Mouse (Mus musculus): Measurements from ENCODE around the gene Fance. TPM values are rescaled to one million over a fixed set of nuclear protein-coding genes. Genes with fewer than 3 reads are reported as not detected.
"Not testable (repeated sequence)": the region's sequence is repeated elsewhere in the genome, so short reads cannot be mapped to it uniquely, and the experiment has no call there.

Gene Fance
- total RNA-seq, 2 experiments from 2014 or later = 21.5 to 26.1 TPM

DNA sequence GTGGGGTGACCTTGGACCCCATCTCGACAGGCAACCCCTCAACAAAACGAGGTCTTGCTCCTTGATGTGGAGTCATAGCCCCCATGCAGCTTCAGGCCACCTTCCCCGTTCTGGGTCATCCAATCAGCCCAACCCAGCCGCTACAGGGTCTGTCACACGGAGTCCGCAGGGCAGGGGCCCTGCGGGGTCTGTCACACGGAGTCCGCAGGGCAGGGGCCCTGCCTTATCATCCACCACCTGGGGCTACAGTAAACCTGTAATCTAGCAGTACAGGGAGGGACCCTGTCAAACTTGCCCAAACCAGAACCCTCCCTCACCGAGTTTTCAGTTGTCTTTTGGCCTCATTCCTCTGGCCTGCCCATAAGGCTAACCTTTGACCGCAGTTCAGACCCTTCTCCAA, 38.7 kb downstream of the Fance start:
- intact Hi-C loops (cut with DNase I) = no loop called here
- TF ChIP-seq CTCF (IDR thresholded peaks at IDR 0.05) = no peak
- no peak overlapping the region for H3K27ac ChIP-seq
- no peak for DNase-seq (ENCODE audit: extremely low spot score in 1 of 2, low spot score in 2 of 2)
- H3K4me3 ChIP-seq = no peak overlapping the region

DNA sequence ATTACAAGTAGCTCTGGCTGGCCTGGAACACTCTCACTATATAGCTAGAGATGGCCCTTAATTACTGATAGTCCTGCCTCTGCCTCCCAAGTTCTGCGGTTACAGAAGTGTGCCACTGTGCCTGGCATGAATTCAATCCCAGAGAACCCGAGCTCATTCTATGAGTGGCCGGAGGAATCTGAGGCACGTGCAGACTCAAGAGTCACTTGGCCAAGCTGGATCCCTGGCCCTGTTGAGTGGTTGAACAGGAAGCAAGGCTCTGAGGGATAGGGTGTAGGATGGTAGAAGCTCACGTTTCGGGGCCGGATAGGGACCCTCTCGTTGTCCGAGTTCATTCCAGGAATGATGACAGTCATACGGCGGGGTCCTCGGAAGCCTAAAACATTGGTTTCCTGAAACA, 42.6 kb downstream of the Fance start:
- no peak for TF ChIP-seq CTCF (IDR thresholded peaks at IDR 0.05)
- intact Hi-C loops (cut with DNase I) = no loop called here
- no peak overlapping the region for H3K27ac ChIP-seq
- DNase-seq (ENCODE audit: extremely low spot score in 1 of 2, low spot score in 2 of 2) = no peak
- H3K4me3 ChIP-seq = no peak overlapping the region

DNA sequence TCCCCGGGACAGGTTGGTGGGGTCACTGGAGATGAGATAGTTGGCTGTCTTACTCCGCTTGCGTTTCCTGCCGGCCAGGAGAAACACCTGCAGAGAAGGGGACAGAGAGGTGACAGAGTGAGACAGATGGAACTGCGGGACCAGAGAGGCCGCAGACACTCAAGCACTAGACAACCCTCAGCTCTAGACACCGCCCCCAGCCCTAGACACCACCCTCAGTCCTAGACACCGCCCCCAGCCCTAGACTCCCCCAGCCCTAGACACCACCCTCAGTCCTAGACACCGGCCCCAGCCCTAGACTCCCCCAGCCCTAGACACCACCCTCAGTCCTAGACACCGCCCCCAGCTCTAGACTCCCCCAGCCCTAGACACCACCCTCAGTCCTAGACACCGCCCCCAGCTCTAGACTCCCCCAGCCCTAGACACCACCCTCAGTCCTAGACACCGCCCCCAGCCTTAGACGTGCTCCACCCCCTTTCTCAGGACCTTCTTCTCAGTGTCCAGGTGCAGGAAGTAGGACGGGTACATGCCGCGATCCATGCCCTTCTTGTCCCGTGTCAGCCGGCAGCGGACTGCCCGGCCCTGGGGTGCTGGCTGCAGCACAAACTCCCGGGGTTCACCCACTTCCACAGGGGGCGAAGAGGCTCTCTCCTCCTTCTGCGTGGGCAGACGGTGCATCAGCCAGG, 45.4 kb downstream of the Fance start:
- intact Hi-C loops (cut with DNase I); H3K27ac ChIP-seq; H3K4me3 ChIP-seq; DNase-seq (ENCODE audit: extremely low spot score in 1 of 2, low spot score in 2 of 2): not testable (repeated sequence)

DNA sequence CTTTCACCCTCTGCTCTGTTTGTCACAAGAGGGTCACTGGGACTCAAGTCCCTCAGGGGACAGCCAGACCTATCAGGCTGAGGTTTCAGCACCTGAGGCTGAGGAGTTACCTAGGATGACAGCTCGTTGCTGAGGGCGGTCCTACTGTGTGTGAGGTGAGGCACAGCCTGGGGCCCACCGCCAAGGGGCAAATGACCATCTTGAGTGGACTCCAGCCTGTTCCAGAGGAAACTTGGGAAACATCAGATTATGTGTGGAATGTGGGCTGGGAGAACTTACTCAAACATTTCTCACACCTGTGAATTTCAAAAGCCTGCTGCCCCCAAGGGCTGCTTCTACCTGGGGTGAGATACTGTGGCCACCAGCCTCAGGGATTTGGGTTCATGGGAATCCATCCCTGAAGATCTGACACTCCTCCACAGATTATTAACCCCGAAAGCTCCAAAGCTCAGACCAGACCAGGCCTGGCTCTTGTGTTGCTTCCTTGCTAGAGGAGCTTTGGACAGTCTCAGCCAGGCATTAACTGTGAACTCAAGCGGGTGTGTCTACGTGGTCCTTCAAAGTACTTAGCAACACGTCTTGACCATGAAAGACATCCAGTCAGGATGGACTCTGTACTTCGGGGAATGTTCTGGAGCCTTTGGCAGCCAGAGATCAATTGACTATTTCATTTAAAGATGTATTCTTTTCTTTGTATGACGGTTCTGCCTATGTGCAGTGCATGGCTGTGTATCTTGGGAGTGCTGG, 47.4 kb downstream of the Fance start:
- Histone ChIP-seq H3K4me3 (no peak overlapping the region), H3K27ac (no peak overlapping the region)
- no peak for DNase-seq (ENCODE audit: extremely low spot score in 1 of 2, low spot score in 2 of 2)
- intact Hi-C loops (cut with DNase I) = no loop called here
- no peak for TF ChIP-seq CTCF (IDR thresholded peaks at IDR 0.05)

DNA sequence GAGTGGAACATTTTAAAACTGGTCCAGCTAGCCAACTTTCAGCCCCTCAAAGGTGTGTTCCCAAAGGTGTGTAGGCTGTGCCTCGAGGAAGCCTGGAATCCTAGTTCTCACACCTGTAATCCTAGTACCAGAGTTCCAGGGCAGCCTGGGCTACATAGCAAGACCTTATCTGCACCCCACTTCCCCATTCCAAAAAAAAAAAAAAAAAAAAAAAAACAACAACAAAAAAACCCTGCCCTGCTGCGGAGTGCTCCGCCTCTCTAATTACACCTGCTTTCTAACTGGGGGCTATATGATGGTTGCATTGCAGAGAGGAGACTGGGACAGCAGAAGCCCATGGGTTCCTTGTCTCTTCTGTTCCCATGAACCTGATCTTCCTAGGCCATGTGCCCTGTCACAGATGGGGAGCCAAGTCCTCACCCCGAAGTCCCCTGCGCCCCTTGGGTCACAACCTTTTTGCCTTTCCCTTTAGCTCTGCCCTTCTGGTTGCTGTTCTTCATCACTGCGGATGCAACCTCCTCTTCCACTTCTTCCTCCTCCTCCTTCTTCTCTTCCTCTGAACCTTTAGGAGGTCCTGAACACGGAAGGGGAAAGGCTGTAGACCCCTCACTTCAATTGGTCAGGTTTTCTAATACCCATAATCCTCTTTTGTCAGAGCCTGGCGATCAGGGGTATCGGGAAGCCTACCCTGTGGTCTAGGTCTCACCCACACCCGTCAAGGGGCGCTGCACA, 48.8 kb downstream of the Fance start:
- intact Hi-C loops (cut with DNase I) = no loop called here
- Histone ChIP-seq H3K4me3 (no peak overlapping the region), H3K27ac (no peak overlapping the region)
- no peak for DNase-seq (ENCODE audit: extremely low spot score in 1 of 2, low spot score in 2 of 2)
- TF ChIP-seq CTCF (IDR thresholded peaks at IDR 0.05) = no peak

DNA sequence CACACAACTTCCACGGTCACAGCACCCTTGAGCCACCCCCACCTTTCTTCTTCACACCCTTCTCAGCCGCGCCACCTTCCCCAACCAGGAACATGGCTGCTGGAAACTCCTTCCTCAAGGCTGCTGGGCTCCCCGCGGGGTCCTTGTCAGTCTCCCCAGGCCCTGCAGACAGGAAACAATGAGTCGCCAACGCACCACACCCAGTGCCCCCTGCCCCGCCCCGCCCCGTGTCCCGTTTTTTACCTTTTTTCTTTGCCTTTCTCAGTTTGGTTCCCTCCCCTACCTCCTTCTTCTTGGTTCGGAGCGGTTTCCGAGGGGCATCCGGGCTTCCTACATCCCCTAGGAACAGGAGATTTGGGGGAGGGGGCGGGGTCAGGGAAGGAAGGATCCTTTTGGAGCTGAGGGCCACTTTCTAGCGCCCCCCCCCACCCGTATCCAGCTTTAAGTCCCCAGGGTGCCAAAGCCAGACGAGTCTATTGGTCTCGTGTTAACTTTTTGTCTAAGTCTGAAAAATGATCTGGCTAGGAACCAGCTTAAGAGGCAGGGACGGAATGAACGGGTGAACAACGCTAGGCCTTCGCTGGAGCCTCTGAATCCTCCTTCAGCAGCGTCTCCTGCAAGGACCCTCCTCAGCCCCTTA, 49.5 kb downstream of the Fance start:
- no peak overlapping the region for H3K4me3 ChIP-seq
- DNase-seq (ENCODE audit: extremely low spot score in 1 of 2, low spot score in 2 of 2) = no peak
- H3K27ac ChIP-seq = no peak overlapping the region
- intact Hi-C loops (cut with DNase I) = no loop called here
- no peak for TF ChIP-seq CTCF (IDR thresholded peaks at IDR 0.05)

DNA sequence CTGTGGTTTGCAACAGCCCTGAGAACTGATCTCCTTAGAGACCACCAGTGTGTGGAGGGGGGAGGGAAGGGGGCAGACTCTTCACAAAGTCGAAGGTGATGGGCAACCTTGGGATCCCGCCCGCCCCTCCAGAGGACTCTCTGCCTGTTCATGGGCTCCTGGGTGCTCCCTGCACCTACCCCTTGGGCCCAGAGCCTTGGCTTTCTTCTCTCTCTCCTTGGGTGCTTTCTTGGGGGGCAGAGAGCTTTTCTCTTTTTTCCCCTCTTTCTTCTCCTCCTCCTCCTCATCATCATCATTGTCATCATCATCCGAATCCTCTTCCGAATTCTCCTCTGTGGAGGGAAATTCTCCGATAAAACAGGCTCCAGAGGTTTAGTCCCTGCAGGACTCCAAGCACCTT, 50.2 kb downstream of the Fance start:
- Histone ChIP-seq H3K27ac (no peak overlapping the region), H3K4me3 (no peak overlapping the region)
- intact Hi-C loops (cut with DNase I) = no loop called here
- DNase-seq (ENCODE audit: extremely low spot score in 1 of 2, low spot score in 2 of 2) = no peak
- no peak for TF ChIP-seq CTCF (IDR thresholded peaks at IDR 0.05)

DNA sequence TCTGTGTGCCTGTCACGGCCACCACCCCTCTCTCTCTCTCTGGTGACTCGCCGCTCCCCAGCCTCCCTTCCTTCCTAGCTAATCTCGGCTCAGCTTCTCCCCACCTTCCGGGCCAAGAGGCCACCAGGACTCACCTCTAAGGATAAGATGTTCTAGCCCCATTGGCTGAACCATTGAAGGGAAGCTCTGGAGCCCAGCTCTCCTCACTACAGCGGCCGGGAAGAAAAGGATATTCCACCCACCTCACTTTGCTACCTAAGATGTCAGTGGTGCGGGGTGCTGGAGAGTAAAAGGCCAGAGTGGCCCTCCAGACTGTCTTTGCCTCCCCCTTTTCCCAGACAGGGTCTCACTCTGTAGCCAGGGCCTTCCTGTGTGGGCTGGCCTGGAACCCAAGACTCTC, 51.8 kb downstream of the Fance start, which contains the start of gene Tulp1:
Gene Tulp1, minus strand, starts transcription at position 101 of the 400 bp plus-strand sequence.
- Histone ChIP-seq H3K4me3 (no peak within 1 kb of the TSS), H3K27ac (no peak within 1 kb of the TSS)
- intact Hi-C loops (cut with DNase I) = no loop called here
- DNase-seq (ENCODE audit: extremely low spot score in 1 of 2, low spot score in 2 of 2) = no peak
- TF ChIP-seq CTCF (IDR thresholded peaks at IDR 0.05) = no peak

DNA sequence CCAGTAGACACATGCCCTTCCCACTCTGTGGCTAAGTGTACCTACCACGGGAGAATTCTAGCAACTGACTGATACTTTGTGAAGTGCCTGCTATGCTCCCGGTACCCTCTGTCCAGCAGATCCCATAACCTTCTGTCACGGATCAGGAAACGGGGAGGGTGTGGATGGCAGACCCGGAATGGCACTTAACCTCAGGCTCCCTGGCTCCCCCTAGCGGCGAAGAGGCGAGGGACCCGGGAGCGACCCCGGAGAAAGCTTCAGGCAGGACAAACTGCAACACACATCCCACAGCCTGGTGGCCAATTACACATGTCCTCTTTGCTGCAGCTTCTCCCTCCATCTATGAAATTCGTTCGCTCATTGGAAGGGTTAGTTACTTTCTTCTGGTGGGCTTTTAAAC, 55.1 kb downstream of the Fance start:
- Histone ChIP-seq H3K4me3 (no peak overlapping the region), H3K27ac (no peak overlapping the region)
- DNase-seq (ENCODE audit: extremely low spot score in 1 of 2, low spot score in 2 of 2) = peak; percentile 51 to 61
- intact Hi-C loops (cut with DNase I) = no loop called here
- TF ChIP-seq CTCF (IDR thresholded peaks at IDR 0.05) = peak; percentile 90

DNA sequence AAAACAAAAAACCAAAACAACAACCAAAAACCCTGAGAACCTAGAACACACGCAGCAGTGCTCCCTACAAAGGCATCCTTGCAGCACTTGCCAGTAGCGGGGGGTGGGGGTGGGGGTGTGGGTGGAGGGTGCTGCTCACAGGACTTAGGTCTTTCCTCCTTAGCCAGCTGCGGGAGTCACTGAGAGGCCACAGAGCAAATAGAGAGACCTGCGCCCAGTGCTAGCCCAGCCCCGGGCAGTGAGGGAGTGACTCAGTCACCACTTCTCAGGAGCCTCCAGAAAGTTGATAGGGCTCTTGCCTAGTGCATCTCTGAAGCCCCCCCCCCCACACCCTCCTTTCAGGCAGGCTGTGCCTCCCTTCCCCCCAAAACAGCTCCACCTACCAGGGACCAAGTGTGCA, 55.7 kb downstream of the Fance start:
- Histone ChIP-seq H3K4me3 (no peak overlapping the region), H3K27ac (no peak overlapping the region)
- no peak for DNase-seq (ENCODE audit: extremely low spot score in 1 of 2, low spot score in 2 of 2)
- intact Hi-C loops (cut with DNase I) = no loop called here
- TF ChIP-seq CTCF (IDR thresholded peaks at IDR 0.05) = no peak

DNA sequence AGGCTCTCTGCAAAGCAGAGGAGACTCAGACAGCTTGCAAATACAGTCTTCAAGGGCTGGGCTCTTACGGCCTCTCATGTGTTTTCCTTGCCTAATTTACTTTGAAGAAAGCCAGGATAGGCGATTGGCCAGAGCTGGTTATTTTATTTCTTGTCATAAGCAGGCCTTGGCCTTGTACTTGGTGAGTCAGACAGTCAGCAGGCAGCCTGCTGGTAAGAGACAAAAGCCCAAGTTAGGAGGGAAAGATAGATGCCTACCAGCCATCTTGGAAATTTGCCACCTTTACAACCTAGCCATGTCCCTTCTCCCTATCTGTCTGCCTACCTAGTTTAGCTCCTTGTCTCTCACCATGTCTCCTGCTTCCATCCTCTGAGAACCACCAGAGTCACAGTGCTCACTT, 58.0 kb downstream of the Fance start:
- Histone ChIP-seq H3K4me3 (no peak overlapping the region), H3K27ac (no peak overlapping the region)
- intact Hi-C loops (cut with DNase I) = no loop called here
- no peak for DNase-seq (ENCODE audit: extremely low spot score in 1 of 2, low spot score in 2 of 2)
- TF ChIP-seq CTCF (IDR thresholded peaks at IDR 0.05) = no peak

DNA sequence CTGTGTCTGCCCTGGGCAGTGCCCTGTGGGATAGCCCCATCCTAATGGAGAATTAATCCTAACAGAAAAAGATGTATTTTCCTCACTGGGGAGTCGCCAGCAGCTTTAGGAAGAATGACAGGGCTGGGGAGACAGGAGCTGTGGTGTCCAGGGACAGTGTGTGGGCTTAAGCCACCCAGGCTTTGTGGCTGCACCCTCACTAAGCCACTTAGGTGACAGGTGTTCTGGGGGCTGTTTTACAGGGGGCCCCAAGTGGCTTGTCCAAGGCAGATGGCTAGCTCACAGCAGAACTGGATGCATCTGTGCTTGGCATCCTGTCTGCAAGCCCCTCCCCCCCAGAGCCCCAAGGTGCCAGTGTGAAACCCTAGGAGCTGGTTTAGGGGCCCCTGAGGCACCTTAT, 58.6 kb downstream of the Fance start:
- intact Hi-C loops (cut with DNase I) = no loop called here
- DNase-seq (ENCODE audit: extremely low spot score in 1 of 2, low spot score in 2 of 2) = no peak
- Histone ChIP-seq H3K4me3 (no peak overlapping the region), H3K27ac (no peak overlapping the region)
- no peak for TF ChIP-seq CTCF (IDR thresholded peaks at IDR 0.05)
